Mouse (Mus musculus) heart, embryonic 13.5 days (tissue): ENCODE results near the gene Lcp1. TPM values are rescaled to one million over a fixed set of nuclear protein-coding genes. Genes with fewer than 3 reads are reported as not detected.

Source experiments
- ATAC-seq: fragments of 200-750 bp; cut with Nextera tagmentation; 2 replicates; pipeline ENCODE4 v1.8.0; 2017; ENCODE audit warnings: moderate TSS enrichment; ENCODE audit not compliant: insufficient number of reproducible peaks, low FRiP score, low TSS enrichment; ENCODE audit errors: extremely low read depth
- H3K27ac ChIP-seq: fragments of 300-500 bp; sonication (generic); replicated peaks from 2 replicates; pipeline ENCODE4 v1.5.1; 2015; ENCODE audit warnings: moderate library complexity, mild to moderate bottlenecking, inconsistent platforms
- H3K27me3 ChIP-seq: fragments of 300-500 bp; sonication (generic); replicated peaks from 2 replicates; pipeline ENCODE4 v1.6.1; 2015; ENCODE audit warnings: mild to moderate bottlenecking, inconsistent platforms
- H3K36me3 ChIP-seq: fragments of 300-500 bp; sonication (generic); 2 replicates; pipeline ENCODE4 v1.6.1; 2015; ENCODE audit warnings: mild to moderate bottlenecking, inconsistent platforms
- H3K4me1 ChIP-seq: fragments of 300-500 bp; sonication (generic); 2 replicates; pipeline ENCODE4 v1.6.1; 2015; ENCODE audit warnings: inconsistent platforms
- H3K4me2 ChIP-seq: fragments of 300-500 bp; sonication (generic); 2 replicates; pipeline ENCODE4 v1.6.1; 2015; ENCODE audit warnings: inconsistent platforms, mild to moderate bottlenecking, moderate library complexity
- H3K4me3 ChIP-seq: fragments of 300-500 bp; sonication (generic); 2 replicates; pipeline ENCODE4 v1.5.1; 2015; ENCODE audit warnings: moderate library complexity, mild to moderate bottlenecking, inconsistent platforms
- H3K9ac ChIP-seq: fragments of 300-500 bp; sonication (generic); 2 replicates; pipeline ENCODE4 v1.6.1; 2015; ENCODE audit warnings: inconsistent platforms, mild to moderate bottlenecking, moderate library complexity
- H3K9me3 ChIP-seq: fragments of 300-500 bp; sonication (generic); 2 replicates; pipeline ENCODE4 v1.6.1; 2016; ENCODE audit warnings: inconsistent platforms
- WGBS: fragments of 180-500 bp; shearing (Covaris S2); methylation state at CpG from one replicate; pipeline ENCODE4 v1.1.7; 2015; ENCODE audit warnings: mixed read lengths; 5-methylcytosine and 5-hydroxymethylcytosine counted together
- polyA plus RNA-seq: library from polyadenylated mRNA; unstranded; fragments of >200 nt; fragmentation: Nextera tagmentation; extraction: Ambion mirVana; gene quantifications from 2 replicates; pipeline ENCODE4 v1.2.1, GENCODE M21; 2015

Gene Lcp1
- polyA plus RNA-seq, 1 experiment from 2014 or later: 29.1 TPM

DNA sequence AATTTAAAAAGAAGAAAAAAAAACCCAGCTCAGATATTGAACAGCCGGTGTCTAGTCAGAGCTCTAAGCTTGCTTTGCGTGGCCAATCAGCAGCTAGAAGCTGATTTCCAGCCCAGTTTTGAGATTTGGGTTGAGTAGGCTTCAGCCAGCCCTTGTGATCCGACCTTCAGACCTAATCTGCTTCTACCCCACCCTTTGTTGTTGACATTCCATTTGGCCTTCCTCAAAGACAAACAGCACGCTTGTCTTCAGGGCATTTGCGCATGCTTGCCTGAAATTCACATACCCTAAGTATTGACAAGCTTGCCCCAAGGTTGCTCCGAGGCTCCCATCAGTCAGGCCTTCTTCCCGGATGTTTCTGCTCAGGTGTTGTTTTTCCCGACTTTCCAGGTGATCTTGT is 23.6 kb downstream of the Lcp1 start:
- Histone ChIP-seq H3K4me3 (no peak overlapping the region), H3K36me3 (no peaks in the 10 kb centered on the region), H3K9ac (no peak overlapping the region), H3K27me3 (no peaks in the 10 kb centered on the region), H3K27ac (no peak overlapping the region), H3K4me1 (no peaks in the 10 kb centered on the region), H3K9me3 (no peaks in the 10 kb centered on the region), H3K4me2 (no peak overlapping the region)
- ATAC-seq: no peak
- 69% methylated on average over 8 of the region's 8 CpGs for WGBS

DNA sequence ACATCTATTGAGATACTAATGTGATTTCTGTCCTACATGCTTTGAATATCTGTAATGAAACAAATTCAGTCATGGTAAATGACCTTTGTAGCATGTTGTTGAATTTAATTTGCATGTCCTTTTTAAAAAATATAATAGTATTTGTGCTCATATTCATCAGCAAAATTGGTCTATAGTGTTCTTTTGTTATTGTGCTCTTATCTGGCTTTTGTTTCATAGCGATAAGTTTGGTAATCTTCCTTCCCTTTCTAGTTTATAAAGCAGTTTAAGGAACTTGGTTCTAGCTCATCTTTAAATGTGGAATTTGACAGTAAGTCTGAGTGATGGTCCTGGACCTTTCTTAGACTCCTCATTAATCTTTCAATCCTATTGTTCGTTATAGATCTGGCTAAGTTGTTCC is 28.5 kb downstream of the Lcp1 start:
- no peak for ATAC-seq
- H3K36me3 ChIP-seq: no peaks in the 10 kb centered on the region

DNA sequence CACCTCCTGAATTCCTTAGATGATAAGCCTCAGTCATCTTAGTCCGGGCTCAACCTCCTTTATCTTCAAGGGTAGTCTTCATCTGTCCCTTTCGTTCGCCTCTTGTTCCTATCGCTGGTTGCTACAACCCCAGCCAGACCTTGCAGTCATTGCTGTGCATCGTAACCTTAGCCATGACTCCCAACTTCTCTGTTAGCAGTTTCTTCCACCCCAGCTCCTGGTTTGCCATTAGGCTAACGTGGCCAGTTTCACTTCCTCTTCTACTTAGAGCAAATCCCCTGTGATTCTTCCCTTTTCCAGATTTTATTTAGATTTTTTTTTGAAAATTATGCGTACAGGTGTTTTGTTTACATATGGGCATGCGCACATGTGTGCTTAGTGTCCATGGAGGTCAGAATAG is 33.0 kb downstream of the Lcp1 start:
- H3K4me2 ChIP-seq: no peak overlapping the region
- 70% methylated on average over 8 of the region's 8 CpGs for WGBS
- H3K27me3 ChIP-seq: no peaks in the 10 kb centered on the region
- no peak for ATAC-seq
- H3K4me1 ChIP-seq: no peaks in the 10 kb centered on the region
- no peak overlapping the region for H3K9ac ChIP-seq
- no peak overlapping the region for H3K4me3 ChIP-seq
- no peak overlapping the region for H3K27ac ChIP-seq
- no peaks in the 10 kb centered on the region for H3K9me3 ChIP-seq
- no peaks in the 10 kb centered on the region for H3K36me3 ChIP-seq

More for the DNA sequence above, 28.5 kb downstream of the Lcp1 start:
- no peak overlapping the region for H3K27ac ChIP-seq
- H3K4me3 ChIP-seq: no peak overlapping the region
- H3K9ac ChIP-seq: no peak overlapping the region
- H3K27me3 ChIP-seq: no peaks in the 10 kb centered on the region
- WGBS: 89% methylated on average over 2 of the region's 2 CpGs
- H3K9me3 ChIP-seq: no peaks in the 10 kb centered on the region
- H3K4me1 ChIP-seq: no peaks in the 10 kb centered on the region
- no peak overlapping the region for H3K4me2 ChIP-seq

DNA sequence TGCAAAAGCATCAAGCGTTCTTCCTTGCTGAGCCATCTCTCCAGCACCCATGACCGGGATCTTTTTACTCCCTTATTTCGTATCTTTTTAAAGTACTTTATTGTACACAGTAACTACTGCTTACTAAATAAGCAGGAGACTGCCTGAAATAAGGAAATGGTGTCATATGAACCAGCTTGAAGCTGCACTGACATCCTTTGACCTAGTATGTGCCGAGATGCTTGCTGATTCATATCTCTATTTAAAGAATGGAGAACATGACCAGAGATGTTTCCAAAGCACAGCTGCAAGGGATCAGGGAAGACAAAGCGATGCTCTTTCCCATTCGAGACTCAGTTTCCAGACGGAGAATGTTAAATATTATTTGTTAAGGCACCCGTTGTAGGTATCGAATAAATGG is 33.4 kb downstream of the Lcp1 start:
- WGBS: 90% methylated on average over 9 of the region's 9 CpGs
- Histone ChIP-seq H3K9me3 (no peaks in the 10 kb centered on the region), H3K4me3 (no peak overlapping the region), H3K4me1 (no peaks in the 10 kb centered on the region), H3K36me3 (no peaks in the 10 kb centered on the region), H3K27me3 (no peaks in the 10 kb centered on the region), H3K4me2 (no peak overlapping the region), H3K27ac (no peak overlapping the region), H3K9ac (no peak overlapping the region)
- ATAC-seq: no peak

DNA sequence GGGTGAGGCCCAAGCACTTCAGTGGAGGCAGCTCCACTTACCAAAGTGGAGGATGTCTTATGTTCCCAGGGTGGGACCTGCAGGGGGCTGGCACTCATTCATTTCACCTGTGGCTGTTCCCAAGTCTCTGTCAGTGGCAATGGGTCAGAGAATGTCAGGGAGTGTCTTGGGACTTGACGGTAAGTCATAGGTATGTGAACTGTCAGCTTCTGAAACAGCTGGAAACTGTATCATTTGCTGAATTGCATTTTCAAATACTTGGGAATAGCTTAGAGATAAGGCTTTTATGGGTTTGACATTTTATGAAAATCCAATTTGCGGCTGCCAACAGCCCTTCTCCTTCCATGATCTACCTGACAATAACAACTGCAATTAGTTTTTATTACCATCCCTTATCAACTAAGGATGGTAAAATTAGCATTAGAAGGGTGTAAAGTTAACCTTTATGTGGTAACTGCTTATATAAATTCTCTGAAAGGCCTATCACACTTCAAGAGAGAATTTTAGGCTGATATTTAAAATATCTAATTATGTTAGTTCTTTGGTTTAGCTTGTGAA is 34.8 kb downstream of the Lcp1 start:
- whole genome bisulfite sequencing: 65% methylated on average over 2 of the region's 2 CpGs

DNA sequence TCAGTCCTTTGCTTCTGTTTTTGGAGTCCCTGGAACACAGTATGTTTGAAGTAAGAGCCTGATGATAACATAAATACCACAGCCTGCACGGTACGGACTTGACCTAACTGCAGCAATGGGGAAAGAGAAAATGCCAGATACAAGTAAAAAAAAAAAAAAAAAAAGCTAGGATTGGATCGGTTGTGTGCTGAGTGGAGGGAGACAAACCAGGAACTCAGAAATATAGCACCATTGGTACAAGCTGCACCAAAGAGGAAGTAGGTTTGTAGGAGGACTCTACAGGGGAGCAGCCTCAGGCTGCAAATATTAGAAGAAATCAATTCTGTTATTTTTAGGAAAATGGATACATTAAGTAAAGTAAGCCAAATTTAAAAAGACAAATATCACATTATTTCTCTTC is 37.6 kb downstream of the Lcp1 start:
- H3K9me3 ChIP-seq: no peaks in the 10 kb centered on the region
- H3K4me3 ChIP-seq: no peak overlapping the region
- no peak overlapping the region for H3K27ac ChIP-seq
- H3K36me3 ChIP-seq: no peaks in the 10 kb centered on the region
- WGBS: 47% methylated on average over 3 of the region's 3 CpGs
- H3K9ac ChIP-seq: no peak overlapping the region
- H3K27me3 ChIP-seq: no peaks in the 10 kb centered on the region
- H3K4me1 ChIP-seq: peaks cover 15% of the 10 kb centered on the region
- ATAC-seq: no peak
- no peak overlapping the region for H3K4me2 ChIP-seq

More for the DNA sequence above, 34.8 kb downstream of the Lcp1 start:
- no peak overlapping the region for H3K27ac ChIP-seq
- no peaks in the 10 kb centered on the region for H3K9me3 ChIP-seq
- no peak overlapping the region for H3K4me2 ChIP-seq
- no peak for ATAC-seq
- no peak overlapping the region for H3K4me3 ChIP-seq
- peaks cover 9% of the 10 kb centered on the region for H3K4me1 ChIP-seq
- no peak overlapping the region for H3K9ac ChIP-seq
- H3K27me3 ChIP-seq: no peaks in the 10 kb centered on the region
- H3K36me3 ChIP-seq: no peaks in the 10 kb centered on the region

DNA sequence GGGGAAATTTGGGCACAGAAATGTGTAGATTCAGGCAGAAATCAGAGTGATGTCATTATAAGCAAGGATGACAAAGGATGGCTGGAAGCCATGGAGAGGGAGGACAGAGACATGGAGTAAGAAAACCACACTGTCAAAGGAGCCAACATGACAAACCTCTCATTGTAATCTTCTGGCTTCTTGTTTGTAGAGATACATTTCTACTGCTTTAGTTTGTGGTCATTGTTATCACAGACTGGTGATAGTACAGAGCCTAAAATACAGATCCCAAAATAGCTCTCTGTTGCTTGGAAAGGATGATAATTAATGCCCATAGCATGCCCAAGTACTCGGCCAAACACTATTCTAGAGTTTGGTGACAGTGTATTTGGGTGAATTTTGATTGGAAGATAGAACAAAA is 39.6 kb downstream of the Lcp1 start:
- no peaks in the 10 kb centered on the region for H3K9me3 ChIP-seq
- 0 out of 2 replicates have a peak overlapping the region, but pooled peaks have one; percentile 3 for H3K27ac ChIP-seq
- WGBS: 33% methylated on average over 1 of the region's 1 CpGs
- H3K4me2 ChIP-seq: no peak overlapping the region
- no peak for ATAC-seq
- no peak overlapping the region for H3K4me3 ChIP-seq
- no peaks in the 10 kb centered on the region for H3K36me3 ChIP-seq
- no peaks in the 10 kb centered on the region for H3K27me3 ChIP-seq
- peaks cover 15% of the 10 kb centered on the region for H3K4me1 ChIP-seq
- H3K9ac ChIP-seq: no peak overlapping the region

DNA sequence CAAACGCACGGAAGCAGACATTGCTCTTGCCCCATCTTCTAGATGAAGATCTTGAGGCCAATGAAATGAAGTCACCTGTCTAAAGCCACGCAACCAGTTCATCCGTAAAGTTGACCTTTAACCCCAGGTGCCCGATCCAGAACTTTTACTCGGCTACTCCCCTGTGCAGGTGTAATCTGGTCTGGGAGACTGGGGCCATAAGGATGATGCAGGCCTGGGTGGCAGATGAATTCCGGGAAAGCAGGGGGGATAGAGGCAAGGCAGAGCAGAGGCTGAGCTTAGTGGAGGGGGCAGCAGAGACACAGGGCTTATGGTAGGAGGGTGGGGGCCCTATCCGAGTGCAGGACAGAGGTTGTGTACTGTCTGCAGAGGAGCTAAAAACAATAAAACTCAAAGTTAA is 43.4 kb downstream of the Lcp1 start:
- Histone ChIP-seq H3K4me1 (peaks cover 27% of the 10 kb centered on the region), H3K9me3 (no peaks in the 10 kb centered on the region), H3K36me3 (no peaks in the 10 kb centered on the region), H3K27me3 (no peaks in the 10 kb centered on the region), H3K9ac (no peak overlapping the region), H3K4me3 (no peak overlapping the region), H3K27ac (no peak overlapping the region), H3K4me2 (no peak overlapping the region)
- WGBS: 81% methylated on average over 8 of the region's 8 CpGs
- ATAC-seq: no peak

DNA sequence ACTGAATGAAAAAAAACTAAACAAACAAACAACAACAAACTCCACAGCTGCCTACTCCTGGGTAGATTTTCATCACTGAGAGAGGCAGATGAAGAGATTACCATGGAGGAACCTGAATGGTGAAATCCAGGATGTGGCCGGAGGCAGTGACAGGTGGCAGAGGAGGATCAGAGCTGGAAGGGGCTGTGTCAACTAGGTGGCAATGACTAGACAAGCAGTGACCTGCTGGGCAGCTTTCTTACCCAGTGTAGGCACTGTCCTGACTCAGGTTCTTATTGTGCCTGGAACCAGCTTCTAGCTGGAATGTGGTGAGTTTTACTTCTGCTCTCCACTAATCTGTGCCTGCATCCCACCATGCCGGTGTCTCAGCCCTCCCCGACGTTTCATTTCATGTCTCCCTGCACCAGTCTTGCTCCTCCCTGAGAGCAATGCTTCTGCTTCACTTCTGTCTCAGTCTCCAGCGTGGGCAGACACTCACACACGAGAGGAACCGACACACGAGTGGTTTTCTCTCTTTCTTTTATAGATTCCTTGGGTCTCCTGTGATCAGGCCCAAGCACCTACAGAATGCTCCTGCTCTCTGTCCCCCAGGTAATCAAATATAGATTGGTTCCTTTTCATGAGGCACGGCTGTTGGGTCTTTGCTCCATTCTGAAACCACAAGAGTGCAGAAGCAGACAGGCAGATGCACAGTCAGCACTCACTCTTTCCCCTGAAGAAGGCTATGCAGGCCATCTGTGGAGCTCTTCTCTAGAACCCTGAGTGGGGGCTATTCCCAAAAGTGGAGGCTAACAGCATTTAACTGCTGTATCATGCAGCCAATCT is 44.0 kb downstream of the Lcp1 start:
- no peak overlapping the region for H3K27ac ChIP-seq
- H3K4me2 ChIP-seq: no peak overlapping the region

DNA sequence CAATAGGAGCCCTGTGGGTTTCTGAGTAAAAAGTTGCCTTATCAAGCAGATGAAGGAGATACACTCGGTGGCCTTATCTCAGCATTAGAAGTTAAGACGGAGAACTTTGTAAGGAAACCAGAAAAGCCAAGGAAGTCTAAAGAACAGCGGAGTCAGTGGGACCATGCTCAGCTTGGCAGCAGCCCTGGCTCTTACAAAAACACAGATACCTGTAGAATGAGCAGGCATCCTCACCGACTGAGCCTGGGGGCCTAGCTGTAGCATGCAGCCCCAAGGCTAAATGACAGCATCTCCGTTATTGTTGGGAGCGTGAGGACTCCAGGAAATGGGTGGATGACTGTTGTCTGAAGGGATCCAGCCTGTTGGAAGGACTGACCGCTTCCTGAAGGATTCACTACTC is 44.9 kb downstream of the Lcp1 start:
- Histone ChIP-seq H3K27me3 (no peaks in the 10 kb centered on the region), H3K4me1 (peaks cover 17% of the 10 kb centered on the region), H3K4me2 (no peak overlapping the region), H3K9me3 (no peaks in the 10 kb centered on the region), H3K27ac (no peak overlapping the region), H3K9ac (no peak overlapping the region), H3K36me3 (no peaks in the 10 kb centered on the region), H3K4me3 (no peak overlapping the region)
- 60% methylated on average over 7 of the region's 7 CpGs for WGBS
- ATAC-seq: no peak

More for the DNA sequence above, 44.0 kb downstream of the Lcp1 start:
- no peaks in the 10 kb centered on the region for H3K27me3 ChIP-seq
- no peak overlapping the region for H3K9ac ChIP-seq
- 77% methylated on average over 9 of the region's 9 CpGs for WGBS
- no peaks in the 10 kb centered on the region for H3K36me3 ChIP-seq
- no peak overlapping the region for H3K4me3 ChIP-seq
- no peaks in the 10 kb centered on the region for H3K9me3 ChIP-seq
- ATAC-seq: no peak
- H3K4me1 ChIP-seq: peaks cover 26% of the 10 kb centered on the region

DNA sequence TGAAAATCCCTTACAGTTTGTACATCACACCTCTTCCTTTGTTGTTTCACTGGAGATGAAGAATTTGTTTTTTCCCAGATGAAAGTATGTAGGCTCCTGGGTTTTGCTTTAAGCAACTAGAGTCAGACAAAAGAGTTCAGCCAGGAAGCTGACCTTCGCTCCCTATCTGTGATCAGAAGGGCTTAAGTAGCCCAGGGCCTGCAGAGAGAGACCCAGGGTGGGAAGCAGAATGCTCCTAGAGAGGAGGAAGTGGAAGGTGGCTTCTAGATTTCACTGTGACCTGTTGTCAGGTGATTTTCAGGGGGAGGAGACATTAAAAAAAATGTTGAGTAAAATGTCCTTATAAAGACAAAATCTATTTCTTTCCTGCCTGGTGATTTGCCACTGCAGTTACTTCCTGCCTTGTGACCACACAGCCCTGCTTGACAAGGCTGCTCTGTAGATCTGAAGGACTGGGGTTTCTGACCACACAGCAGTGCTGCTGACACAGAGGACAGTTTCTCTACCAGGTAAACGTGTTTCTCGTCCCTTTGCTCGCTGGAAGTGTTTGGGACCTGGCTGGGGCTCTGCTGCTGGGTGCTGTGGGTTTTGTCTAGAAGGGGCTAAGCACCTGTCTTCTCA is 45.6 kb downstream of the Lcp1 start:
- H3K27ac ChIP-seq: peak overlapping the region; percentile 16
- H3K9me3 ChIP-seq: no peaks in the 10 kb centered on the region
- no peak overlapping the region for H3K4me3 ChIP-seq
- peaks cover 12% of the 10 kb centered on the region for H3K4me1 ChIP-seq
- no peaks in the 10 kb centered on the region for H3K27me3 ChIP-seq
- no peak overlapping the region for H3K4me2 ChIP-seq
- ATAC-seq: no peak; the same call in 1 of the 2 replicates
- no peaks in the 10 kb centered on the region for H3K36me3 ChIP-seq
- WGBS: 50% methylated on average over 4 of the region's 4 CpGs
- H3K9ac ChIP-seq: no peak overlapping the region
